Mouse (Mus musculus) skeletal muscle tissue, adult 2 months (tissue): ENCODE measurements at regions not wholly inside any gene's neighbourhood (a gene's known extent, or its start where the extent isn't known, plus 50 kb on each side); places are given as distances from the start of the nearest gene placed in this dataset.
"Not testable (repeated sequence)": the region's sequence is repeated elsewhere in the genome, so short reads cannot be mapped to it uniquely, and the experiment has no call there.

Experiments used
- DNase-seq: peaks from one replicate; pipeline ENCODE4 v3.0.0-alpha.2; 2012; ENCODE audit warnings: low read depth, low spot score

DNA sequence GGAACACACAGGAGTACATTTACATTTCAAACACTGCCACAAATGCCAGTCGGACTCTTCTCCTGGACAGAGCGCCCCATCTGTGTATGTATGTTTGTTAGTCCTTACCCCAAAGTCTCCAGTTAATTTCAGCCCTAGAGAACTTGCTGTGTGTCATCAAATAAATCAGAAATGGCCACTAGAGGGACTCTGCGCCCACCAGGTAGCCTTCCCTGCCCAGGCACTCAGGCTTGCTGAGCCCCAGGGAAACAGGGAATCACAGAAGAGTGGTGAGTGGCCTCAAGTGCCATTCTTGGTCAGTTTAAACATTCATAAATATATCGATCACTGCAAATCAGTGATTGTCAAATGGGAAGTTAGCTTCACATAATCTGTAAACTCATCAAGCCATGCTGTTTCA, 102.8 kb upstream of the Ube2dnl1 start:
- DNase-seq = not testable (repeated sequence)

DNA sequence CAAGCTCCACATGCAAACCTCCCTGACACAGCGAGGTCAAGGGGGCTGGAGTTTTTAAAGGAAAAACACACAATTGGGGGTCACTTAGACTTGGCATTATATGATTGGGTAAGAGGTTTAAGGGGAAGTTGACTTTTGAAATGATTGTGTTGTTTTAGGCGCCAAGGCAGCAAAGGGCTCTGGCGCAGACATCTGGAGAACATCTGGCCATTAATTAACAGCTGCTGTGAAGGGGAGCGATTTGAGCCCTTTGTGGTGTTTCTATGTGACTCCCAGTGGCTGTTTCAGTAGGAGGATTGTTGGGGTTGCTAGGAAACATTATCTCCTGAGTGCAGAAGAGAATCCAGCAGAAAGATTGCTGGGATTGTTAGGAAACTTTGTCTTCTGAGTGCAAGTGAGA, 88.5 kb upstream of the Ube2dnl1 start:
- DNase-seq = peak; percentile 0

DNA sequence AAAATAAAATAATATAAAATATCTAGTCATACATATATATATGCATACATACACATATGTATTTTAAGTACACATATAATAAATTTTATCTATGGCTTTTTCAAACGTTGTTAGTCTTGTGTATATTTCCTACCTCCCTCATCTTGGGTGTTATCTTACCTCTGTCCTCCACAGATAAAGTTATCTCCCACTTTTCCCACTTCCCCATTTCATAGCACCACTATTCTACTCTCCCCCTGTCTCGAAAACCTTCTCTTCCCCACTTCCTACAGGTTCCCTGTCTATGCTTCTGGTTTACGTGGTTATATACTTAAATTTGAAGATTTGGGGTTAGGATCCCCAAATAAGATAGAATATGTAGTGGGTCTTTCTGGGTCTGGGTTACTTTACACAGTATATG, 67.9 kb upstream of the Ube2dnl1 start:
- DNase-seq = no peak

DNA sequence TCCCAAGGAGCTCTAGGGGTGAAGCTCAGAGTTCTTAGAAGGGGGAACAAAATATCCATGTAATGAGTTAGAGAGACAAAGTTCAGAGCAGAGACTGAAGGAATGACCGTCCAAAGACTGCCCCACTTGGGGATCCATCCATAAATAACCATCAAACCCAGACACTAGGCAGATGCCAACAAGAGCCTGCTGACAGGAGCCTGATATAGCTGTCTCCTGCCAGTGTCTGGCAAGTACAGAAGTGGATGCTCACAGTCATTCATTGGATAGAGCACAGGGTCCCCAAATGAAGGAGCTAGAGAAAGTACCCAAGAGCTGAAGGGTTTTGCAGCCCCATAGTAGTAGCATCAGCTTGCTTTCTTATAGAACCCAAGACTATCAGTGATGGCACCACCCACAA, 61.3 kb upstream of the Ube2dnl1 start:
- DNase-seq = no peak
